Mouse (Mus musculus): ENCODE measurements around the gene Acot6.
"Not testable (repeated sequence)": the region's sequence is repeated elsewhere in the genome, so short reads cannot be mapped to it uniquely, and the experiment has no call there.

DNA sequence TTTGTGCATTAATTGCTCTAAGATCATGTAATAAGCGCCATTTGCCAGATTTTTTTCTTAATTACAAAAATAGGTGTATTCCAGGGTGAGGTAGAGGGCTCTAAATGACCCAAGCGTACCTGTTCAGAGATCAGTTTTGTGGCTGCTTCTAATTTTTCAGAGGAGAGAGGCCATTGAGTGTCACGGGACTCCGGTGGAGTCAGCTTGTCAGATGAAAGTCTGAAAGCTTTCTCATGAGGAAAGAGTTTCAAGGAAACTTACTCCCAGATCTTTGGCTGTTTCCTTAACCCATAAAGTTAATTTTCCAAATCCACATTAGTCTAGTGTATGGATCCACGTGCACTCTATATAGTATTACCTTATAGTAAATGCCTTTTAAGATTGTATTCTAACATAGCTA lies 5.8 kb upstream of the Acot6 start:
- not testable (repeated sequence) for TF ChIP-seq GATA1 (IDR thresholded peaks at IDR 0.05; ENCODE audit: borderline replicate concordance, low read length); FLI1 (IDR thresholded peaks at IDR 0.05; ENCODE audit: low read length)

All from megakaryocyte, embryonic 14.5 days (primary cell).